Mouse (Mus musculus) heart, postnatal 0 days (tissue): Measurements from ENCODE around the gene Dnah8.

Experiments used
- CTCF ChIP-seq: IDR thresholded peaks from 2 replicates; pipeline ENCODE4 v1.5.1; 2016; ENCODE audit warnings: antibody characterized with exemption, control low read depth, low read depth
- EP300 ChIP-seq: IDR thresholded peaks from 2 replicates; pipeline ENCODE4 v1.6.1; 2016; ENCODE audit warnings: antibody characterized with exemption, low read depth

DNA sequence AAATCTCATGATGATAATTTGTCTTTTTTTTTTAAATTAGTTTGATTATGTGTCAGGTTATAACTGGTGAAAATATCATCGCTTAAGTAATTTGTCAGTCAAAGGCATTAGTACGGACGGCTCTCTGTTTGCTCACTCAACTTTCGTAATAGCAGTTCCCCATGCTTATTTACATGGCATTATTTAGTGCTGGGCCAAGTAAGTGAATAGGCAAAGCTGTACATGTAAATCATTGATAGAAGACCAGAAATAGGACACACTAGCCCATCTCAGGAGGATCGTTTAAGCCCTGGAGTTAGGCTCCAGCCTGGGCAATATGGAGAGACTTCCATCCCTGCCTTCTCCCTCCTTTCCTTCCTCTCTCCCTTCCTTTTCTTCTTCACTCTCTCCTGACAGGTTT, 16.7 kb downstream of the Dnah8 start:
- TF ChIP-seq CTCF: no peak
- TF ChIP-seq EP300: no peak
